Mouse (Mus musculus) adrenal gland, adult 2 months (tissue): ENCODE results near the gene Gm20388. TPM values are rescaled to one million over a fixed set of nuclear protein-coding genes. Genes with fewer than 3 reads are reported as not detected.
"Not testable (repeated sequence)": the region's sequence is repeated elsewhere in the genome, so short reads cannot be mapped to it uniquely, and the experiment has no call there.

Experiments
- DNase-seq: peaks from one replicate; pipeline ENCODE4 v3.0.0; 2021
- polyA plus RNA-seq: library from polyadenylated mRNA; depleted of rRNA; stranded (reverse); fragments of >200 nt; gene quantifications from 2 replicates; pipeline ENCODE4 v1.2.3, GENCODE M21; 2012
- total RNA-seq, 2 experiments: library from RNA; stranded (reverse); gene quantifications; 2 replicates each; pipeline ENCODE4 v1.2.3; 2021

Gm20388 gene
- total and polyA plus RNA-seq, 3 experiments, result 5.9 to 50.1 (median 9.9) TPM

DNA sequence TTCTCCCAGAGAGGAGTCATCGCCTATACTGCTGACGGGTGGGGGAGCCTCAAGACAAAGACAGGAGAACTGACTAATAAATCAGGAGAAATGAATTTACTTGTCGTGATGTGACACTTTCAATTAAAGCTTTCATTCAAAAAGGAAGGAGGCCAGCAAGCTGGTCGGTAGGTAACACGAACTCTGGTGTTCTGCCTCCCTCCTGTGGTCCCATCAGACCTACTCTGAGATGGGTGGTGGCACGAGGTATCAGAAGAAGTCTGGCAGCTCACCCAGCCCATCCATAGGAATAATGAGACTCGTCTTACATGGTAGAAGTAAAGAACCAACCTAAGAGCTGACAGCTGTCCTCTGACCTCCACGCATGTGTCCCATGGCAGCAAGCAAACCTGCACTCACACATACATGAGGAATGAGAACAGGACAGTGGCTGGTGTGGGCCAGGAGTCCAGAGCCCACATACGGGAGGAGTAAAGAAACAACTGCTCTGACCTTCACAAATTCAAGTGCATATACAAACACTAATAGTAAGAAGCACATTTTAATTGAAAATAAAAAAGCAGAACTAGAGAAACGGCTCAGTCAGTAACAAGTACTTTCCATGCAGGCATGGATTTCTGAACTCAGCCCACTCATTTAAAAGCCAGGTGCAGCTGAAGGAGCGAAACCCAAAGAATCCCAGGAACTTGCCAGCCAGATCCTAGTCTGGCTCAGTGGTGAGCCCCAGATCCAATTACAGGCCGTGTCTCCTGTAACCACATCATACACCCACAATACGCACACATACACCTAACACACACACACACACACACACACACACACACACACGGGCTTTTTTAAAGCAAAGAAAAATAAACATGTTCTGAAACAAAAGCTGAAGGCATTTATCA lies 3093.6 kb downstream of the Gm20388 start:
- no peak for DNase-seq

DNA sequence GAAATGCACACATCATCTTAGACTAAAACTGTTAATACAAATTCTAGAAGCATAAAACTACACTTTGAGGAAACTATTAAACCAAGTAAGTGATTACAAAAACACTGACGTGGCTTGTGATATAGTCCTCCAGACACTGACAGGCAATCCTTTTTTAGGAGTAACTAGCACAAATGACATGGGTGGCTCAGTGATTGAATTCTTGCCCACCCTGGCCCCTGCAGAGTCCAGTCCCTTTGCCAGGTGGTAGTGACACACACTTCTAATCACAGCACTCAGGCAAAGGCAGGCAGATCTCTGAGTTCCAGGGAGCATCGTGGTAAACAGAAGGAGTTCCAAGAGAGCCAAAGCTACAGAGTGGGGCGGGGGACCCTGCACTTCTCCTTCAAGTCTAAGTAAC lies 3094.7 kb downstream of the Gm20388 start:
- no peak for DNase-seq

DNA sequence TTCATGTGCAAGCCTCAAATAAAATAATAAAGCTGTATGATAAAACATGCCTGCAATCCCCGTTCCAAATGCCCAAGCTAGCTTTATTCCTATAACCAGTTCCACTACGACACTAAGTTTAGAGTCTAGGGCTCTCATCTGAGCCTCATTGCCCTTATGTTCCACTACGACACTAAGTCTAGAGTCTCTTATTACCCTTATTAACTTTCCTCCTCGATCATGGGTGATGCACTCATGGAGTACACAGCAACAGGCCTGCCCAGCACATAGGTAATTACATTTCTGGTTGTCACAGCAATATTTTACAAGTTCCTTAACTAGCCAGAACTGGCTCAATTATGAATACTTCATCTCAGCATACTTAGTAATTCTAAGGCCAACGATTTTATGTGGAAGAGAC lies 3095.2 kb downstream of the Gm20388 start:
- no peak for DNase-seq

DNA sequence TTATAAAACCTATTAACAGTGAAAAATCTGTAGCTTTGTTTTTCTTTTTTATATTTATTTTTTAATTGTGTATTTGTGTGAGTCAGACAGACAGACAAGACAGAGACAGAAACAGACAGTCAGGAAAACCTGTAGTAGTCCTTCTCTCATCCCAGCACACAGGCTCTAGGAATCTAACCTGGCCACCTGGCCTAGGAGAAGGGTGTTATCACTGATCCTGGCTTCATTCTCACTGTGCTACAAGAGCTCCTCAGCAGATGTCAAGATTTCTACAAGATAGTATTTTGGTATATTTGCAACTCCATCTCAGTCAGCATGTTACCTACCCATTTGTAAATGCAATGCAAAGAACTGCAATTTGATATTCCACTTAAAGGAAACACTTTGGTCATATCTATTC lies 3100.7 kb downstream of the Gm20388 start:
- no peak for DNase-seq

DNA sequence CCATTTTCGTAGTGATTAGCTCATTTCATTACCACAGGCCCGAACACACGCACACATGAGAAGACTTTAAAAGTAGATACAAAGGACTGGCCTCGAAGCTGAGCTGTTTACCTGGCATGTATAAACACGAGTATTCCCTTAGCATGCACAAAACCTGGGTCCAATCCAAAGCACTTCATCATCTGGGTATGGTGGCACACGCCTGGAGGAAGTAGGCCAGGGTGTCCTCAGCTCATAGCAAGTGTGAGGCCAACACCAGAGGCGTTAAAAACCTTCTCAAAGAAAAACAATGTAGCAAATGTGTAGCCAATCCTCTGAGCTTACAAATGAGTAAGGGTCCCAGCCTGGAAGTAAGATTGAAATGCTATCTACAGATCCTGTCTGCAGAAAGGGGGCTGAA lies 3103.8 kb downstream of the Gm20388 start:
- peak; percentile 37 for DNase-seq

DNA sequence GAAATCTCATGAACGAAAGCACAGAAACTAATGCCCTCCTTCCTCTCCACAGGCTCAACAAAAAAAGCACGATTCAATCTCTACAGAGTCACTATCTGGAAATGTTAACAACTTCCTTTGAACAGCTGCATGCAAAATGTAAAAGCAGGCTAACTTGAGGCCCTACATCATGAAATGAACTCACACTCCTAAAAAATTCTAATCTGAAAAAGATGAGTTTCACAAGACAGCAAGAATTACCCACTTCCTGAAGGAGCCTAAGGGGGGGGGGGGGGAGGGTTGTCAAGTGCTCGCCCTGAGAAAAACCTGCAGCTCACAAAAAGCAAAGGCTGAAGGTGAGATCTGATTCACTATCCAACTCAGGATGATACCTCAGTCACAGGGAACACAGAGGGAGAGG lies 3104.4 kb downstream of the Gm20388 start:
- DNase-seq, result no peak

DNA sequence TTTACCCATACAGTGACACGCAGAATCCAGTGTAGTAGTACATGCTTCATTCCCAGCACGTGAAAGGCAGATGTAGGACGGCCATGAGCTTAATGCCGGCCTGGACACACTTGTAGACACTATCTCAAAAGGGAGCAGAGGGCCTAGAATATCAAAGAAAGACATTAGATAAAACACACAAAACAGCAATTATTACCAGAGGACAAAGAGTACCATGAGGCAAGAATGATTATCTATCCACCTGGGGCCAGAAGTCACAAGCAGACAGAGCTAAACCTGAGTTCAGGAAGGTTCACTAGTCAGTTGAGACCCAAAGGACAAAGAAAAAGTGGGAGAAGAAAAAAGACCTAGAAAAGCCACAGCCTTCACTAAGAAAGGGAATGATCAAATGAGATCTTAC lies 3106.5 kb downstream of the Gm20388 start:
- no peak for DNase-seq

DNA sequence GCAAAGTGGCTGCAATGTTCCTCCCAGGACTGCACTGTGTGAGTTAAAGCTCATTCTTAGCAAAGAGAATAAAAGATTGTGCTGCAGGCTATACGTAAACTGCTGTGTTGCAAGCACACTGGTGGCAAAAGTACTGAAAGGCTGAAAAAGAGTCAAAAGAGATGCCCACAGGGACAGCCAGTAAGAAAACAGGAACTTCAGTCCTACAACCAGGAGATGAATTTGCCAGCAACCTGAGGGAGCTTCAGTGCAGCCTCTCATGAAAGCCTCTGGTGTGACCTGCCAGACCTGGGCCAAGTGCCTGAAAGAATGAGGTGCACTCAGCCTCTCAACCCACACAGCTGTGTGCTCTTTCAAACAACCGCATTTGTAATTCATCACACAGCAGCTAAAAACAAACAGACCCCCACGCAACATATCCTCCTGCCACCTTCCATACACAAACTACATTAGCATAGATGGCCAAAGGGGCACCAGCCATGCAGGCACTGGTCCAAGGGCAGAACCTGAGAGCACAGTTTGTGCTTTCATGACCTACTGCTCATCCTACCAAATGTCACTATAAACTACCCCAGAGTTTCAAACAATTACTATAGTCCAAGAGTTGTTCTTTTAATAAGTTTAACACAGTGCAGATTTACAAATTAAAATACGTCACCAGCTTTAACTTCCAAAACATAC lies 3108.0 kb downstream of the Gm20388 start:
- no peak for DNase-seq

DNA sequence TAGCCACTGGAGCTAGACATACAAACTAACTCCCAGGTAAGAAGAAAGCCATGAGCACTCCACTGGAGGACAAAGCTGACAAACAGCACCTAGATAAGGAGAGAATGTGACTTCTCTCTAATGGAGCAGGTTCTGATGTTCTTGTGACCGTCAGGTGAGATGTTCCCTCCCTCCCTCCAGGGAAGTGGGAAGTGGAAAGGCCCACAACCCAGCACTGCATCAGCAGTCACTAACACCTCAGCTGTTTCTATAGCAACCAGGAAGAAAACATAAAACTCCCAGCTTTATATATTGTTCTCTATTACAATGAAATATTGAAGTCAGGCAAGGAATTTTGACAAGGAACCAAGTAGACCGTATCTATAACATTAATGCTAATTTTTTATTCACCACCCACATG lies 3109.4 kb downstream of the Gm20388 start:
- DNase-seq, result no peak

DNA sequence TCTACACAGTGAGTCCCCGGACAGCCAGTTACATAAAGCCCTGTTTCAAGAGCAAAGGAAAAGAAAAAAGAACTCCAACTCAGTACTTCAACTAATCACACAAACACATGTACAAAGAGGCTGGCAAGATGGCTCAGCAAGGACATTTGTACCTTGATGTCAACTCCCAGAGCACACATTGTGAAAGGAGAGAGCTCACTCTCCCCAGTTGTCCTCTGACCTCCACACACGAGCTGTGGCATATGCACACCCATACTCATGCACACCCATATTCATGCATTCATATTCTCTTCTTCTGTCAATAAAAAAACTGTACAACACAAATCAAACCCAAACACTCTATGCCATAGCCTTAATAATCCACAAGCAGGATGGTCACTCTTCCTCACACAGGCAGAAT lies 3110.2 kb downstream of the Gm20388 start:
- DNase-seq, result no peak

DNA sequence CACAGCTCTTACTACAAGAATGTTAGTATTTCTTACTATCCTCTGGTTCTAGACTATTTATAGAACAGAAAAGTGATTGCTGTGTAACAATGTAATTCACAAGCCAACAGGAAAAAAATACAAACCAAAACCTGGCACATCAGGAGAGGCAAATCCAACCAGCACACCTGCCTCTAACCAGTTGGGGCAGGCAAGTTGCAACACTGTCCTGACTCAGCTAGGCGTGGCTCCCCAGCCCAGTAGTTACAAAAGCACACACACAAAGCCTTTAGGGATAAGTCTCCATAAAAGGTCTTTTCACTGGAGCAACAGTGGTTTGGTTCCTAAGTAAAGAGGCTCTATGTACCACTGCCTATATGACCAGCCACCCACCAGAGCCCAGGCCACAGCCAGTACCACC lies 3110.6 kb downstream of the Gm20388 start:
- peak; percentile 69 for DNase-seq

DNA sequence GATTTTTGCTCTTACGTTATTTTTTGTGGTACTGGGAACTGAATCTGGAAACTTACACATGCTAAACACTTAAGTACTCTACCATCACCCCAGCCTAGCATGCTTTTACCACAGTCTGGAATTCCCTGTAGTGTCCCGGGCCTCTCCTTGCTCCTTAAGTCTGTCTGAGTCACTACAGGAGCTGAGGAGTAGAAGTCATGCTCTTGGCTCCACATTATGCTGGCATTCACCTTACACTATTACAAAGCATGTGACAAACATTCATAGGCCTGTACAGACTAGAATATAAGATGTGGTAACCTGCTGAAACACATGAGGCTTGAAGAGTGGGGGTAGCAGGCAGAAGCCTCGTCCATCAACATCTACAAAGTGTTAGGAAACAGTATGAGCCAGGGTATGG lies 3112.1 kb downstream of the Gm20388 start:
- DNase-seq, result no peak

DNA sequence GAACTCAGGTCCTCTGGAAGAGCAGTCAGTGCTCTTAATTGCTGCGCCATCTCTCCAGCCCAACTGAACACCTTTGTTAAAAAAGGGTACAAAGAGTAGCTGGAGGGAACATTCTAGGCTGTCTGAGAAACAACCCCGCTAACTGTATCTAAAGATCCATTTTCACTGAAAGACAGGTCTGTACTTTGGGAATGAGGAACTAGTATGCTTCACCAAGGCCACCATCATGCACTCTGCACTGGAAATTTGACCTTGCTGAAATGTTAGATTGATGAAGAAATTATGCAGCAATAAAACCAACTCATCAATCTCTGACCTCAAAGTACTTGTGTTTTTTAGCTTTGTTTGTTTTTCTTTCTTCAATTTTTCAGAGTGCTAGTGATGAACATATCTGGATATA lies 3113.6 kb downstream of the Gm20388 start:
- DNase-seq, result peak; percentile 51

DNA sequence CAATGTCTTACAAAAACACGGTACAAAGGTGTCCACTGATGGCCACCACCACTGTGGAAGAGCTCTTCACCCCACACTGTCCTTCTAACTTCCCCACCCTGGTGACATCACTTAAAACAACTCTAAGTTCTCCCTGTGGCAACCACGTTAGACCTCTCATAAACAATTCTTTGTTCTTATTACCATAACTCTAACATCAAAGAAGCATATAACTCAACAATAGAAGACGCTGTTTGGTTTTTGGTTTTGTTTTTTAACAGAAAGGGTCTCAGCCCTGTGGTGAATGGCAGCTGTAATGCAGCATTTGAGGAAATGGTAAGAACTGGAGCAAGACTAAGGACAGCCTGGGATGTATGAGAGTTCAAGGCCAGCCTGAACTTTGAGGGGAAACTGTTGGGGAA lies 3115.3 kb downstream of the Gm20388 start:
- no peak for DNase-seq

DNA sequence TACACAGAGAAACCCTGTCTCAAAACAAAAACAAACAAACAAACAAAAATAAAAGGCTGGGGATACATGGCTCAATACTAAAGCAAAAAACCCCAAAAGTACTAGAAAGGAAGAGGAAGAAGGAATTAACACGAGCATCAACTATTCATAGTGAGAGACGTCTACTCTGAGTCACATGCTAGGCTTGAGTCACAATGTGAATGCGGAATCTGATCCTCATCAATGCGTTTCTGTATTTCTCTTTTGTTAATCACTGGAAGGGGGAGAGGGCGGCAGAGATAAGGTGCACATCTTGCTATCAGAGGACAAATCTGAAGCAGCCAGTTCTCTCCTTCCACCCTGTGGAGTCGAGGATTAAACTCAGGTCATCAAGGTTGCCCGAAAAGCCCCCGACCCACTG lies 3117.1 kb downstream of the Gm20388 start:
- DNase-seq, result no peak

DNA sequence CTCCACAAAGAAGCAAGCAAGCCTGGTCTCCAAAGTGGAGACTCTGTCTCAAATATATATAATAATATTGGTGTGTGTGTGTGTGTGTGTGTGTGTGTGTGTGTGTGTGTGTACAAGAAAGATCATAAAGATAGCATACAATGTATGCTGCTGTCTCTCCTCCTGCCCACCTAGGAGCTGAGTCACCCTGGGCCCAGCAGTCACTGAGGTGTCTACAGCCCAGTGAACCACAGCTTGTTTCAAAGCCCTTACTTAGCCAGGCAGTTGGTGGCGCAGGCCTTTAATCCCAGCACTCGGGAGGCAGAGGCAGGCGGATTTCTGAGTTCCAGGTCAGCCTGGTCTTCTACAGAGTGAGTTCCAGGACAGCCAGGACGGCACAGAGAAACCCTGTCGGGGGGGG lies 3119.4 kb downstream of the Gm20388 start:
- not testable (repeated sequence) for DNase-seq

DNA sequence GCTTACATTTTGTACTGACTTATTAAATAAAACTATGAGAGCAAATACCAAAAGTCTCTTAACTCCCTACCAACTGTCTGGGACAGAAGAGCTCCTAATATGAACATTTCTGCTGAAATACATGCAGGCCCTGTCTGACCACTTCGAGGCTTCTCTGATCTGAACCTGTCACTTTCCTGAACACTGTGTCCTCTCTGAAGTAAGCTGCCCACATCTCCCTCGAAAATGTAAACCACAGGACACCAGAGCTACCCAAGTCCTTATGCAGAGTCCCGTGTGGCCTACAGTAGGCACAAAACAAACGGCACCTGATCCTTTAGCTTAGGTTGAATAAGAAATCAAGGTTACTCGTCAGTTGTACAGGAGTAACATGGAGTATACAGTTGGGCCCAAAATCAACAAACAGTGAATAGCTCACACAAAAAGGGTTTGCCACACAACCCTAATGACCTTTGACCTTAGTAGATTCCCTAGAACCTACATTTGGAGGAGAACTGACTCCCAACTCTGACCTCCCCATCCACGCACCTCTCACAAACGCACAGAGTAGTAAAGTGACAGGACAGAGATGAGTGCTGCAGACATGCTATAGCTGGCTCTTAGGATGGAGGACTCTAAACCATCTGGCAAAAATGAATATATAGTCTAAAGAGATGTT lies 3120.8 kb downstream of the Gm20388 start:
- DNase-seq, result no peak

DNA sequence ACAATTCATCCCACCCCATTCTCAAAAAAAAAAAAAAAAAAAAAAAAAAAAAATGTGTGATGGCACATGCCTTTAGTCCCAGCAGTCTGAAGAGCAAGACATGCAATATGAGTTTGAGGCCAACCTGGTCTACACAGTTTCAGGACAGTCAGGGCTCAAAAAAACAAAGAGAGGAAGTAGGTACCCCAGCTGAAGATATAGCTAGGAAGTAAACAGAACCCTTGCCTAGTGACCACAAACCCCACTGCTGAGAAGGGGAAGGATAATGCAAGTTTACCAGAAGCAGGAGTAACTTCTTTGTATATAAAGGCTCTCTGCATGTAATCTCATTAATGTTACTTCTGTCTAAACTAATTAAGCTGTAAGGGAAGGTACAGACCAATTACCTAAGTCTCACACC lies 3122.1 kb downstream of the Gm20388 start:
- DNase-seq, result no peak

DNA sequence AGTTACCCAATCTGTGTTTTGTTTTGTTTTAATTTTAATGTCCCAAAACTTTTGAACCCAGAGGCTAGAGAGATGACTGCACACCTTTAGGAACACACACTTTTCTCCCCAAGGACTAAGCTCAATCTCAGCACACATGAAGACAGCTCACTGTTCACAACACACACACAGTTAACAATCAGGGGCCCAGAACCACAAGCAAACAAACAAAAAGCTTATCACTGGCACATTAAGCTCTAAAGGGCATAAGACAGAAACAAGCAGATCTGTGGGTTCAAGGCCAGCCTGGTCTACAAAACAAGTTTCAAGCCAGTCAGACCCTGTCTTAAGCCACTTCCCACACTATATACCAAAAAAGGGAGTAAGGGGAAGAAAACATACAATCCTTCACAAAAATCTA lies 3122.8 kb downstream of the Gm20388 start:
- no peak for DNase-seq

DNA sequence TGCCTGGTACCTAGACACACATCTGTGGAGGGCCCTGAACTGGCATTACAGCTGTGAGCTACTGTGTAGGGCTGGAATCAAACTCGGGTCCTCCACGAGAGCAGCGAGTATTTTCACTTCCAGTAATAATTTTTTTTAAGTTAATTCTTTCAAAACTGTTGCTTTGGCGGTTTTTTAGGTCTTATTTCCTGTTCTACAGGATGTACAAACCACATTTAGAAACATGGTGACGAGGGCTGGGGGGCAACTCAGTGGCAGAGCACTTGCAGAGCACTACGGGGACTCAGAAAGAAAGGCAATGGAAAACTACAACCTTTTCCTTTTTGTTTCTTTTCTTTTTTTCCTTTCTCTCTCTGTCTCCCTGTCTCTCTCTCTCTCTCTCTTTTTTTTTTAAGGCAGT lies 3123.5 kb downstream of the Gm20388 start:
- no peak for DNase-seq

DNA sequence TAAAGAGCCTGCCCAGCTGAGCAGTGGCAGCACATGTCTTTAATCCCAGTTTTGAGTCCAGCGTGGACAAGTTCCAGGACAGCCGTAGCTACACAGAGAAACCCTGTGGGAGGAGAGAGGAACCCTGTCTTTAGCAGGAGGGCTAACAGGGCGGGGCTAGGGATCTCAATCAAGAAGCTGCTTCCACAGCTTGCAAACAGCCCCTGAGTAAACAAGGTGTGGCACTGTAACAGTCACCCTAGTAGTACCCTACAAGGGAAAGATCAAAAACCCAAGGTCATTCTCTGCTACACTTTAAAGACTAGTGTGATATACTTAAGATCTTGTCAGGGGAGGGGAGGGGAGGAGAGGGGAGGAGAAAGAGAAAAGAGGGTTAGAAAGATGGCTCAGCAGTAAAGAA lies 3126.3 kb downstream of the Gm20388 start:
- DNase-seq, result peak; percentile 31

DNA sequence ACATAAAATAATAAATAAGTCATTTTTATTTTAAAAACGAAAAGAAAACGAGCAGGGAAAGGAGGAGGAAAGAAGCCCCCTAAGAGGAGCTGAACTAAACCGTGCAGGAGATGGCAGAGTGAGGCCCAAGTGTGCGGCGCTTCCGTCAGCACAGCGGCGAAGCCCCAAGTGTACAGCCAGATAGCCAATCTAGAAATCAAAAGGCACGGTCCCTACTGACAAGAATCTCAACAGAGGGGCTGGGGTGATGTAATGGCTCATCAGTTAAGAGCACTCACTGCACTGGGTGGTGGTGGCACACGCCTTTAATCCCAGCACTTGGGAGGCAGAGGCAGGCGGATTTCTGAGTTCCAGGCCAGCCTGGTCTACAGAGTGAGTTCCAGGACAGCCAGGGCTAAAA lies 3126.8 kb downstream of the Gm20388 start:
- DNase-seq, result no peak

DNA sequence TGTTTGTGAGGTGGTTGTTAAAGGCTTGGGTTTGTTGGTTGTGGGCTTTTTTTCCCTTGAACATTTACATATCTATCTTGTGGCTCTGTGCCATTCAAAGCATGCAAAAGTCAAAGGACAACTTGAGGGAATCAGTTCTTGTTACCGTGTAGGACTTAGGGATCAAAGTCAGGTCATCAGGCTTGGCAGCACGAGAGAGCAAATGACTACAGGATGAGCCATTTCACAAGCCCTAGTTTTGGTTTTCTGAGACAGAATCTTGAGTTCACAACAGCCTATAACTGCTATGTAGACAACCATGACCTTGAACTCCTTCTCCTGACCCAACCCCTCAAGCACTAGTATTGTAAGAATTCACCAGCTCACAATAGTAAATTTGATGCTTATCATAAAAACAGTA lies 3127.7 kb downstream of the Gm20388 start:
- DNase-seq, result peak; percentile 30
